Mouse (Mus musculus): ENCODE data around the gene Cenpb.
A peak's percentile ranks its signal among the peaks of the same experiment; 100 is the strongest.
"Not testable (repeated sequence)": the region's sequence is repeated elsewhere in the genome, so short reads cannot be mapped to it uniquely, and the experiment has no call there.

Cenpb gene

GRCm38 (mm10) chr2:131179990-131180587 is at the start of gene Cenpb:
Gene Cenpb, minus strand, starts transcription at chr2:131180067.
- DNase-seq (ENCODE audit: low spot score in 2 of 2), result peak; percentile 73 to 85

- DNase-seq (ENCODE audit: low spot score in 2 of 2), result no peak
Measured at GRCm38 (mm10) chr2:131227243-131227642, 47.4 kb upstream of the Cenpb start.

GRCm38 (mm10) chr2:131226669-131227068 is 46.8 kb upstream of the Cenpb start:
- DNase-seq (ENCODE audit: low spot score in 2 of 2), result not testable (repeated sequence)

GRCm38 (mm10) chr2:131225178-131225577 is 45.3 kb upstream of the Cenpb start:
- no peak for DNase-seq (ENCODE audit: low spot score in 2 of 2)

GRCm38 (mm10) chr2:131223569-131223968 is 43.7 kb upstream of the Cenpb start:
- no peak for DNase-seq (ENCODE audit: low spot score in 2 of 2)

- no peak for DNase-seq (ENCODE audit: low spot score in 2 of 2)
Measured at GRCm38 (mm10) chr2:131222562-131222961, 42.7 kb upstream of the Cenpb start.

GRCm38 (mm10) chr2:131221853-131222515 is 42.1 kb upstream of the Cenpb start:
- no peak for DNase-seq (ENCODE audit: low spot score in 2 of 2)

- no peak for DNase-seq (ENCODE audit: low spot score in 2 of 2)
Measured at GRCm38 (mm10) chr2:131220030-131220429, 40.2 kb upstream of the Cenpb start.

GRCm38 (mm10) chr2:131215941-131216858 is 36.3 kb upstream of the Cenpb start:
- DNase-seq (ENCODE audit: low spot score in 2 of 2), result no peak

GRCm38 (mm10) chr2:131213773-131214172 is 33.9 kb upstream of the Cenpb start:
- no peak for DNase-seq (ENCODE audit: low spot score in 2 of 2)

GRCm38 (mm10) chr2:131211026-131211615 is 31.3 kb upstream of the Cenpb start:
- no peak for DNase-seq (ENCODE audit: low spot score in 2 of 2)

GRCm38 (mm10) chr2:131209969-131210792 is 30.3 kb upstream of the Cenpb start:
- peak; percentile 91 to 95 for DNase-seq (ENCODE audit: low spot score in 2 of 2)

- no peak for DNase-seq (ENCODE audit: low spot score in 2 of 2)
Measured at GRCm38 (mm10) chr2:131209125-131209795, 29.4 kb upstream of the Cenpb start.

- DNase-seq (ENCODE audit: low spot score in 2 of 2), result no peak
Measured at GRCm38 (mm10) chr2:131208356-131208755, 28.5 kb upstream of the Cenpb start.

- DNase-seq (ENCODE audit: low spot score in 2 of 2), result no peak
Measured at GRCm38 (mm10) chr2:131206778-131207177, 26.9 kb upstream of the Cenpb start, which contains the start of gene Ap5s1. Gene Ap5s1, plus strand, starts transcription at chr2:131207078.

- DNase-seq (ENCODE audit: low spot score in 2 of 2), result no peak
Measured at GRCm38 (mm10) chr2:131205521-131206182, 25.8 kb upstream of the Cenpb start.

- peak; percentile 75 to 85 for DNase-seq (ENCODE audit: low spot score in 2 of 2)
Measured at GRCm38 (mm10) chr2:131204410-131204981, 24.6 kb upstream of the Cenpb start.

GRCm38 (mm10) chr2:131203816-131204409 is 24.0 kb upstream of the Cenpb start:
- DNase-seq (ENCODE audit: low spot score in 2 of 2), result no peak

GRCm38 (mm10) chr2:131201262-131201661 is 21.4 kb upstream of the Cenpb start:
- DNase-seq (ENCODE audit: low spot score in 2 of 2), result no peak
